Mouse (Mus musculus): ENCODE measurements at regions not wholly inside any gene's neighbourhood (a gene's known extent, or its start where the extent isn't known, plus 50 kb on each side); places are given as distances from the start of the nearest gene placed in this dataset.

- no peak for ATAC-seq (replicated peaks; ENCODE audit: low read depth, poor library complexity, severe bottlenecking)
These were observed 57.9 kb downstream of the Sox9 start for GRCm38 (mm10) chr11:112839721-112840494.

- ATAC-seq (replicated peaks; ENCODE audit: low read depth, poor library complexity, severe bottlenecking), result no peak
These were observed 58.4 kb downstream of the Sox9 start for GRCm38 (mm10) chr11:112840495-112840828.

- no peak for ATAC-seq (replicated peaks; ENCODE audit: low read depth, poor library complexity, severe bottlenecking)
These were observed 62.4 kb downstream of the Sox9 start for GRCm38 (mm10) chr11:112844258-112844901.

GRCm38 (mm10) chr11:112847146-112847545 lies 65.1 kb downstream of the Sox9 start:
- ATAC-seq (replicated peaks; ENCODE audit: low read depth, poor library complexity, severe bottlenecking), result no peak

- ATAC-seq (replicated peaks; ENCODE audit: low read depth, poor library complexity, severe bottlenecking), result no peak
These were observed 65.8 kb downstream of the Sox9 start for GRCm38 (mm10) chr11:112847851-112848250.

- no peak for ATAC-seq (replicated peaks; ENCODE audit: low read depth, poor library complexity, severe bottlenecking)
These were observed 68.0 kb downstream of the Sox9 start for GRCm38 (mm10) chr11:112849974-112850373.

- no peak for ATAC-seq (replicated peaks; ENCODE audit: low read depth, poor library complexity, severe bottlenecking)
These were observed 68.7 kb downstream of the Sox9 start for GRCm38 (mm10) chr11:112850532-112851272.

- no peak for ATAC-seq (replicated peaks; ENCODE audit: low read depth, poor library complexity, severe bottlenecking)
These were observed 69.3 kb downstream of the Sox9 start for GRCm38 (mm10) chr11:112851321-112851720.

GRCm38 (mm10) chr11:112855975-112856374 lies 74.0 kb downstream of the Sox9 start:
- ATAC-seq (replicated peaks; ENCODE audit: low read depth, poor library complexity, severe bottlenecking), result no peak

- ATAC-seq (replicated peaks; ENCODE audit: low read depth, poor library complexity, severe bottlenecking), result no peak
These were observed 77.3 kb downstream of the Sox9 start for GRCm38 (mm10) chr11:112859309-112859708.

- no peak for ATAC-seq (replicated peaks; ENCODE audit: low read depth, poor library complexity, severe bottlenecking)
These were observed 78.8 kb downstream of the Sox9 start for GRCm38 (mm10) chr11:112860797-112861196.

GRCm38 (mm10) chr11:112861233-112861632 lies 79.2 kb downstream of the Sox9 start:
- ATAC-seq (replicated peaks; ENCODE audit: low read depth, poor library complexity, severe bottlenecking), result no peak

- no peak for ATAC-seq (replicated peaks; ENCODE audit: low read depth, poor library complexity, severe bottlenecking)
These were observed 83.8 kb downstream of the Sox9 start for GRCm38 (mm10) chr11:112865836-112866235.

- no peak for ATAC-seq (replicated peaks; ENCODE audit: low read depth, poor library complexity, severe bottlenecking)
These were observed 87.5 kb downstream of the Sox9 start for GRCm38 (mm10) chr11:112869571-112869970.

GRCm38 (mm10) chr11:112870201-112871035 lies 88.4 kb downstream of the Sox9 start:
- ATAC-seq (replicated peaks; ENCODE audit: low read depth, poor library complexity, severe bottlenecking), result no peak

- ATAC-seq (replicated peaks; ENCODE audit: low read depth, poor library complexity, severe bottlenecking), result no peak
These were observed 90.8 kb downstream of the Sox9 start for GRCm38 (mm10) chr11:112872677-112873367.

GRCm38 (mm10) chr11:112874239-112874638 lies 92.2 kb downstream of the Sox9 start:
- no peak for ATAC-seq (replicated peaks; ENCODE audit: low read depth, poor library complexity, severe bottlenecking)

- no peak for ATAC-seq (replicated peaks; ENCODE audit: low read depth, poor library complexity, severe bottlenecking)
These were observed 94.2 kb downstream of the Sox9 start for GRCm38 (mm10) chr11:112876226-112876625.

GRCm38 (mm10) chr11:112878436-112878835 lies 96.4 kb downstream of the Sox9 start:
- ATAC-seq (replicated peaks; ENCODE audit: low read depth, poor library complexity, severe bottlenecking), result no peak

- no peak for ATAC-seq (replicated peaks; ENCODE audit: low read depth, poor library complexity, severe bottlenecking)
These were observed 98.7 kb downstream of the Sox9 start for GRCm38 (mm10) chr11:112880736-112881135.

All from common myeloid progenitor, adult 5-6 weeks (primary cell).